Mouse (Mus musculus): ENCODE measurements around the gene Sult2b1.

Gene Sult2b1

DNA sequence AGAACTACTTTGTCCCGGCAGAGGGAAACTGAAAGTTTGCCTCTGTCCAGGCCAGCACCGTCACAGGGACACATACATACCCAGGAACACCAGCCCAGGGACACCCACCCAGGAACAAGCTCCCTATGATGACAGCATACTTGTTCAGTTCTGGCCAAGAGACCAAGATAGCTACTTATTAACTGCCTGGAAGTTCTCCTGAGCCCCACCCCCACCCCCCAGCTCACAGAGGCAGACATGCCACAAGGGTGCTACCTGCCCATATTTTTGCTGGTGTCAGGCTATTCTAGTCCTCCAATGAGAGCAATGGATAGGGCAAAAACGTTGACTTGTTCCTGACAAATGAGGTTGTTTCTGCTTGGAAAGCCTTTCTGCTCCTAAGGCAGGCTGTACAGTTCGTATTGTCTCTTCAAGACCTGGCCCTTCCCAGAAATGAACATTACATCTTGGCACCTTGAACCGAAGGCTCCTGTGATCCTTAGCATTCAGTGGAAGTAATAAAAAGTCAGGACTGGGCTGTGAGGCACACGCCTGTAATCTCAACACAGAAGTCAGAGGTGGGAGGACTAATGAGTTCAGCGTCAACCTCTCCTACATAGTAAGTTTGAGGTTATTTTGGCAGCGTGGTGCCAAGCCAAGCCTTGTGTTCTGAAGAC, 13.9 kb downstream of the Sult2b1 start:
- no peak for DNase-seq (ENCODE audit: low read depth, low spot score)

DNA sequence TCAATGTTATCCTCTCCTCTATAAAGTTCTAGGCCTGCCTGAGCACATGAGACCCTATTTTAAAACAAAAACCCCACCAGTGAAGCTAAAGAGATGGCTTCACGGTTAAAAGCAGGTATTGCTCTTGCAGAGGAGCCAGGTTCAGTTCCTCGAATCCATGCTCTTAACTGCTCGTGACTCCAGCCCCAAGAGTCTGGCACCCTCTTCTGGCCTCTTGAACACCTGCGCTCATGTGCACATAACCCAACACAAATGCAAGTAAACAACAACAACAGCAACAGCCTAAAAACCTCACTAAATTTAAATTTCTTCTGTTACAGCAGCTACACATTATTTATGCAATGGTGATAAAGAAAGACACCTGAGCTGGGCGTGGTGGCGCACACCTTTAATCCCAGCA, 17.0 kb downstream of the Sult2b1 start:
- no peak for DNase-seq (ENCODE audit: low read depth, low spot score)

DNA sequence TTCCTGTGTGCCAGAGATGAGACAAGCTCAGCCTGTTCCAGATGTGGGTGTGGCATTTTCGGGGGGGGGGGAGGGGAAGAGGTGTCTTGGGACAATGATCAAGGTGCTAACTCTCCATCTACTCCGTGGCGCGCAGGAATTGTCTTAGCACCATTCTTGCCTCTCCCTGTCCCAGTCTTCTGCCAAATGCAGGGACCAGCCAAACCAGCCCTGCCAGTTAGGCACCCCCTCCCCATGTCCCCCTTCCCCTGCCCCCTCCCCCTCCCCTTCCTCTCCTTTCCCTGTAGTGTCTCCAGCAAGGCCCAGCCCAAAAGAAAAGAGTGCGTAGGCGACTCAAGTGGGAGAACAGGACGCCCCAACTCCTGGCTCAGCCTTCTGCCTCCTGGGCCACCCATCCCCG, 17.7 kb downstream of the Sult2b1 start:
- DNase-seq (ENCODE audit: low read depth, low spot score): no peak

DNA sequence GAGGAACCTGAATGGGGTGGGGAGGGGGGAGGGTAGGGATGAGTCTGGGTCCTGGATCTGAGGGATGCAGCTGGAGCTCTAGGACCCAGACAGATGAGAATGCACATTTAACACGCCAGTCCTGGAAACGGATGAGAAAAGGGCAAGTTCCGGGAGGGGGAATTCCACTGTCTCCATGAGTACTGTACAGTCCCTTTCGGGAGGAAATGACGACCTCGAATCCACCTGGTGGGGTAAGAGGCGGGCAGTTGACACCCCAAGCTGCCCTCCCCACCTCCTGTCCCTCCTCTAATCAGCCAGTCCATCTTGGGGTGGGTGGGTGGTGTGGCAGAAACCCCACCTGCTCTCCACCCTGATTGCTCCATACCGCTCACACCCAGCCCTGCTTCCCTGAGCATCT, 18.5 kb downstream of the Sult2b1 start:
- DNase-seq (ENCODE audit: low read depth, low spot score): no peak

DNA sequence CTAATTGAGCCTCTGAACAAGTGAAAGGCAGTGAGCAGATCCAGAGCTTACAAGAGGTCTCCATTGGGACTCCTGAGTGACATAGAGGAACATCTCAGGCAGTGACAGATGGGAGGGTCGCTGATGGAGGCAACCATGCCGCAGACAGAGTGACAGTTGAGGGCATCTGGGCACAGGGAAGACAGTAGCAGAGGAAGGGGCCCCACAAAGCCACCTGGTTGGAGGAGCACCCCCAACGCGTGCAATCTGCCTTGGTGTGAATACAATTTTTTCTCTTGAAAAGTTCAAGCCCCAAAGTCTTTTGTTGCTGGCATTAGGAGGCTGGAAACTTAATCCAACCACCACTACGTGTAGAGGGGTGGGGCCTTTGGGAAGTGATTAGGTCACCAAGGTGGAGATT, 24.3 kb downstream of the Sult2b1 start:
- no peak for DNase-seq (ENCODE audit: low read depth, low spot score)

DNA sequence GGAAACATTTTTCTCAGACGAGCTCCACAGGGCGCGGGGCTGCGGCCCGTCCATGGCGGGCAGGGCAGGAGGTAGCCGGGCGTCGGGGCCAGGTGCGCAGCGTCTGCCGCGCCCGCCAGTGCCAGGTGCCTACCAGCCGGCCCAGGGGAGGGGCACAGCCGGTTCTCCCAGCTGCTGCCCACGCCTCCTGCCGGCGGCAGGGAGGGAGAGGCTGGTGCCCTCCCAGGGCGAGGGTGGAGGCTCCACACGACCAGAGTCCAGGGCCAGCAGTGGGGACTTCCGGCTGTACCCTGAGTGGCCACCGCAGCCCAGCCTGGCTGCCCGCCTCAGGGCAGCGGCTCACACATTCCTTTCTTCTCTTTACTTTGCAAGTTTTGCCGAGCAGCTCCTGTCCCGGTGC, 25.1 kb downstream of the Sult2b1 start:
- DNase-seq (ENCODE audit: low read depth, low spot score): no peak

DNA sequence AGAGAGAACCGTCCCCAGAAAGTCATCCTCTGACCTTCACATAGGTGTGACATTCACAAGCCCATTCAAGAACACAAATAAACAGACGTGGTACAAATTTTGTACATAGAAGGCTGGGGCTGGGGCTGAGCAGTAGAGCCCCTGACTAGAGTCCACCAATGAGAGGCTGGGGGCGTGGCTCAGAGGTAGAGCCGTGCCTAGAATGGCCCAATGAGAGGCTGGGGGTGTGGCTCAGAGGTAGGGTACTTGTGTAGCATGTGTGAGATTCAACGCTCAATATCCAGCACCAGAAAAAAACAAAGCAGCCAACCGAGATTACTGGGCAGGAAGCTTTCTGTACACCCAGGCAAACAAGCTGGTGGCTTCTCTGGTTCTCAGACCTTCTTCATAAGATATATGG, 28.8 kb downstream of the Sult2b1 start:
- DNase-seq (ENCODE audit: low read depth, low spot score): no peak

DNA sequence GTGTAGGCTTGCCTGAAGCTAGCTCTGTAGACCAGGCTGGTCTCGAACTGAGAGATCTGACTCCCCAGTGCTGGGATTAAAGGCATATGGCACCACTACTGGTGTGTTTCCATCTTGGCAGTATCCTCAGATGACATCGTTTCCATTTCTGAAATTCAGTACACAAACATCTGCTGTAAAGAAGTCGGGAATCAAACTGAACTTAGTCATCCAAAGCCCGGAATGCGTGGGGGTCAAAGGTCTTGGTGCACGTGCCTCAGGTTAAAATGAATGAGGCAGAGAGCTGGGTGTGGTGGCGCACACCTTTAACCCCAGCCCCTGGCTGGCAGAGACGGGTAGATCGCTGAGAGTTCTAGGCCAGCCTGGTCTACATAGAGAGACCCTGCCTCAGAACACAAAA, 34.3 kb downstream of the Sult2b1 start:
- DNase-seq (ENCODE audit: low read depth, low spot score): no peak

DNA sequence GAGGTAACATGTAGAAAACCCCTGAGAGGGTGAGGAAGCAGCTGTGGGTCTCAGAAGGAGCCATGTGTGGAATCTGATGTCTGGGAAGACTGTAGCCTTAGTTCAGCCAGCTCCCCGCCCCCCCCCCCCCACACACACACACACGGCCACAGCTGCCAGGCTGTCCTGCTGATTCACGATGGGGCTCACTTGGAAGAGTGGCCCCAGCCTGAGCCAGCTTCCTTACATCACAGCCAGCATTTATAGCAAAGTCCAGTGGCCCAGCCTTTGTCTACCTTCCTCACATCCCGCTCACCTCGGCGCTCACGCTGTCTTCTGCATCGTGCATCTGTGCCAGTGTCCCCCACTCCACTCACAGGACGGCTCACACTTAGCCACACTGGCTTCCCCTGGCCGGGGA, 35.1 kb downstream of the Sult2b1 start:
- DNase-seq (ENCODE audit: low read depth, low spot score): peak; percentile 51

DNA sequence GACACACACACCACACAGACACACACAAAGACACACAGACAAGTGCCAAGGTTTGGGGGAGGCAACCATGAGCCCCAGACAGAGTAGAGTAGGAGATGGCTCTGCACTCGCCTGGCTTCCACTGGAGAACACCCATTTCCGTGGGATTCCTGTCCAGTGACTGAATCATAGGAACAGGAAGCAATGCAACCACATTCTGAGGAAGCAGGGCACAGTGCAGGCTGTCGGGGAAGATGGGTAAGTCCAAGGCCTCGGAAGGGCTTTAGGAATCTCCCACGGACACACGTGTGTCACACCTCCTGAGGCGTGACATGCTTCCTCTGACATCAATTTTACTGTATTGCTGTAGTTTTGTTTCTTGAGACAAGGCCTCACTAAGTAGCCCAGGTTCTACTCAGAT, 36.4 kb downstream of the Sult2b1 start:
- DNase-seq (ENCODE audit: low read depth, low spot score): no peak

DNA sequence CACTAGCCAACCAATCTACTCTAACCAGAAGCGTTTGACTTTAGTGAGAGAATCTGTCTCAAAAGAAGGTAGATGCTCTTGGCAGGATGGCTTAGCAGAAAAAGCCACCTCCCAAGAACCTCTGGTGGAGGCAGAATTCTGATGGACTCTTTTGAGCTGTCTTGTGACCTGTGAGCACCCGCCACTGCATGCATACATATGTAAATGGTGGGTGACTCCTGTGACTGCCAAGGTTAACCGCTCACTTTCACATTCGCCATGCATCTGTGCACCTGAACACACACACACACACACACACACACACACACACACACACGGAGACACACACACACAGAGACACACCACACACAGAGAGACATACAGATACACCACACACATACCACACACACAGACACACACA, 37.0 kb downstream of the Sult2b1 start:
- no peak for DNase-seq (ENCODE audit: low read depth, low spot score)

DNA sequence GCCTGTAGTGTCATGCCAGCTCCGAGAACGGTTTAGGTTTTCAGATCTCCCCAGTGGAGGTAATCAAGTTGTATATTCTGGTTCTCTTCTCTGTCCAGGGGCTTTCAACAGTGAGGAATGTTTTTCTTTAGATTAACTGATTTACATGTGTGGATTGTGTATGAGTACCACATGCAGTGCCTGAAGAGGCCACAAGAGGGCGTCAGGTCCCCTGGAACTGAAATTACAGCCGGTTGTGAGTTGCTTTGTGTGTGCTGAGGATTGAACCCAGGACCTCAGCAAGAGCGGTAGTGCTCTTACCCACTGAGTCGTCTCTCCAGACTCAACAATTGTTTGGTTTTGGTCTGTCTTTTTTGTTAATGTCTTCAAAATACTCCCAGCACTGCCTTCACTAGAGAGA, 38.0 kb downstream of the Sult2b1 start:
- no peak for DNase-seq (ENCODE audit: low read depth, low spot score)

DNA sequence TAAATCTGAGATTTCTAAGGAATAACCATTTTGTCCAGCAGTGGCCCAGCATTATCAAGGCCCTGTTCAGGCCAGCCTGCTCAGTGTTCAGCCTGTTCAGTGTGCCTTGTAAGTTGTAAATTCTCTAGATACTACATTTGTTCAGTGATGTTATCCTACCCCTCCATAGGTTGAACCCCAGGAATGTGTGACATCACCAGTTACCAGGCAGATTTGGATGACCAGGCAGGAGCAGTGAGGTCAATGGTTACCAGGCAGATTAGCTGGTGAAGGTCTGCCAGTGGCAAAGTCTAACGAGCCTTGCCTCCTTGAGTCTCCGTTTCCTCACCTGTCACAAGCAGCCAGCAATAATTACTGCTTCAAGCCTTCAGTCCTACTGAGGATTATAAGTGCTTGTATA, 40.1 kb downstream of the Sult2b1 start:
- DNase-seq (ENCODE audit: low read depth, low spot score): peak; percentile 90

DNA sequence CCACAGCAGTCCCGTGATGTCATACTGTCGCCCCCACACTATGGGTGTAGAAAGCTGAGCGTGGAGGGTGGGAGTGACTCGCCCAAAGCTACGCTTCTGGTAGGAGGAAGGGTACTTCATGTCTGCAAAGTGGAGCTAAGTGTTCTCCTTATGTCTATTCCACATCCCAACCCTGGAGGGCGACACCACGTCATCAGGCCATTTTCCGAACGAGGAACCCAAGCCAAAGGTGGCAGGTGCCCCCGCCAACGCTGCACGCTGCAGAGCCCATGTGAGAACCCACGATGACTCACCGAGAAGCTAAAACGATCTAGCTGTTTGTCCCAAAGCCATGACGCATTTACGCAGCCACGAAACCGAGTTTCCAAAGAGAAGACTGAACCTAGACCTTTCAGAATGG, 42.1 kb downstream of the Sult2b1 start:
- peak; percentile 95 for DNase-seq (ENCODE audit: low read depth, low spot score)

DNA sequence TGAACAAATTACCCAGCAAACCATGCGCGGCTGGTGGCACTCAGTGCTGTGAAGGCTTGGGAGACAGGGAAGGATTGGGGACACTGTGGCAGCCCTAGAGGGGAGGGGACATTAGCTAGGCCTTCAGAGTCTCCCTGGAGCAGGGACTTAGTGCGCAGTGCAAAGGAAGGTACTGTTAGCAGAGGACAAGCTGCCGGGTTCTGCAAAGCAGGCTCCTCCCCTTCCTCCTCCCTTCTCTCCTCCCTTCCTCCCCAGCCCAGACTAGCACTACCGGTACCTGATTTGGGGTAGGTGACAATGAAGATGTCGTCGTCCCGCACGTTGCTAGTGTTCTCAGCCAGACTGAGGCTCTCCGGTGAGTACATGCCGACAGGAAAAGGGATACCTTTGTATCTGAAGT, 42.7 kb downstream of the Sult2b1 start:
- DNase-seq (ENCODE audit: low read depth, low spot score): peak; percentile 89

DNA sequence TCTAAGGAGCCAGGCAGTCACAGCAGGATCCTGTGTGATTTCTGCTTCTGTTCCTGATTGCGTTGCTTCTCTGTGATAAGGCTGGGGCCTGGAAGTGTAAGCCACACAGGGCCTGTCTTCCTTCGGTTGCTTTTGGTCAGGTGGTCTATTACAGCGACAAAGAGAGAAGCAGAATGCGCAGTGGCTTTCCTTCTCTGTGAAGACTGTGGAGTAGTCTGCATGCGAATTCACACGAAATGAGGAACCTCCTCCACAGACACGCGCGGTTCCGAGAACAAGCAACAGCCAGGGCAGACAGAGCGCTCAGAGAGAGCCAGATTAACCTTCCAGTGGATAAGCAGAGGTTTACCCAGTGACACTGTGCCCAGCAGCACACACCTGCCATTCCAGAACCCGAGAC, 43.2 kb downstream of the Sult2b1 start:
- DNase-seq (ENCODE audit: low read depth, low spot score): peak; percentile 59

DNA sequence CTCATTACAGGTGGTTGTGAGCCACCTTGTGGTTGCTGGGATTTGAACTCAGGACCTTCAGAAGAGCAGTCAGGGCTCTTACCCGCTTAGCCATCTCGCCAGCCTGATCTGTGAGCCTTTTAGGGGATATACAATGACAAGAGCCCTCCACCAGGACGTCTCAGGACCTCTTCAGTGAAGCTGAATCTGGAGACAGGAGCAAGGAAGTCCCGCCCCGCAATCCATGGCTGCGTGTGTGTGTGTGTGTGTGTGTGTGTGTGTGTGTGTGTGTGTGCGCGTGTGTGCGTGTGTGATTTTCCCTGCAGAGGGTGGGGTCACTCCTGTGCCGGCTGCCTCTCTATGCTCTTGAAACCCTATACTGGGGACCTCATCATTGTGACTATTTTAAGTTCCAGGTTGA, 44.6 kb downstream of the Sult2b1 start:
- DNase-seq (ENCODE audit: low read depth, low spot score): no peak

DNA sequence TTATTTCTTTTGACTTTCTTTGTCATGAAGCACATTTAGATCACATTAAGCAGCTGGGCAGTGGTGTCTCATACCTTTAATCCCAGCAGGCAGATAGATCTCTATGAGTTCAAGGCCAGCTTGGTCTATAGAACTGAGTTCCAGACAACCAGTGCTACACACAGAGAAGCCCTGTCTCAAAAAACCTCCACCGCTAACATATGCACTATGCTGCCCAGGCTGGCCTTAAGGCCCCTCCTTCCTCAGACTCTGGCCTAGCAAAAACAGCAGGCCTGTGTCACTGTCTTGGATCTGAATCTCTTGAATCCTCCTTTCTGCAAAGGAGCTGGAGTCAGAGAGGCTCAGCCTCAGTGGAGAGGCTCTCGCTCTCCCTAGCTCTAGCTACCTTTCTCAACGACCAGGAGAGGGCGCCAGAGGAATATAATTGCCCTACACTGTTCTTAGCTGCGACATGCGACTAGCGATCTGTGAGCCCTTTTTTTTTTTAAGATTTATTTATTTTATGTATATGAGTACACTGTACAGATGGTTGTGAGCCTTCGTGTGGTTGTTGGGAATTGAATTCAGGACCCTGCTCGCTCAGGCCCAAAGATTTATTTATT, 45.2 kb downstream of the Sult2b1 start:
- peak; percentile 94 for DNase-seq (ENCODE audit: low read depth, low spot score)

DNA sequence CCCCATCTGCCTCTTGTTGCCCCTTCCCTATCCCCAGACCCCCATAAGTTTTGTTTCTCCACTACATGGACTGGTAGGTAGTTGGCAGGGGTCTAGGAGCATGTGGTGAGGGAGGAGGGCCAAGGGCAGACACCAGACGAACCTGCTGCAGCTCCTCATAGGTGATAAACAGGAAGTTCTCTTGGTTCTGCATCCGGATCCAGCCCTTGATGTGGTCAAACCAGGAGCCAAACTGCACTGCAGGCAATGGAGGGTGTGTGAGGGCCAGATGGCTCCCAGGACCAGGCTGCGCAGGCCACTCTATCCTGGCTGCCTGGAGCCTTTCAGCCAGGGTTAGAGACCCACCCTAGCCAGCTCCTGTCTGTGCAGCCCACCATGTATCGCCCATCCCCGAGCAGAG, 51.0 kb downstream of the Sult2b1 start:
- DNase-seq (ENCODE audit: low read depth, low spot score): no peak

DNA sequence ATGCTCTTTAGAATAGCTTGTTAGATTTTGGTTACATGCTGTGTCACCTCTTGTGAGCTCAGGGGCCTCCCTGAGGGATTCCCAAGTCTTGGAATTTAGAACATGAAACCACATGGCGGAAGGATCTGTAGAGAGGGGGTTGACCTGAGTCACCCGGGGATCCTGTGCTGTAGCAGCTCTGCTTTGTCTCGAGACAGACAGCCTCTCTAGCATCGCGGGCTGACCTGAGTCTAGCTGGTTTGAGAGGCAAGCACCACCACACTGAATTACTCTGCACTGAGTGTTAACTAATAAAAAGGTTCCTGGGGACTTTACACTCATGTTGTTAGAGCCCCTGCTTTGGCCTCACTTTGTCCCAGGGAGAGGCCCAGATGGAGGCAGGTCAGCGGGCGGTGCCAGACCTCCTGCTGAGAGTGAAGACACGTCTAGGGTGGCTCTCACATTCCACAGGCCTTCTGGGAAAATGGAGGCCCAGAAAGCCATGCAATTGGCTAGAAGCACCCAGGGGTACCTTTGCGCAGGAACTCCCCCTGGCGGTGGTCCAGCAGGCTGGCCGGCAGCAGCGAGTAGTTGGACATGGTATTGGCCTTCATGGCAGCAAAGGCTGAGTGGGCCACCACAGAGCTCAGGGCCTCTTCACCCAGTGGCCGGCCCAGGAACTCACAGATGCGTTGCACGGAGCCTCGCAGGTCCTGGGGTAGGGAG, 53.6 kb downstream of the Sult2b1 start:
- no peak for DNase-seq (ENCODE audit: low read depth, low spot score)

DNA sequence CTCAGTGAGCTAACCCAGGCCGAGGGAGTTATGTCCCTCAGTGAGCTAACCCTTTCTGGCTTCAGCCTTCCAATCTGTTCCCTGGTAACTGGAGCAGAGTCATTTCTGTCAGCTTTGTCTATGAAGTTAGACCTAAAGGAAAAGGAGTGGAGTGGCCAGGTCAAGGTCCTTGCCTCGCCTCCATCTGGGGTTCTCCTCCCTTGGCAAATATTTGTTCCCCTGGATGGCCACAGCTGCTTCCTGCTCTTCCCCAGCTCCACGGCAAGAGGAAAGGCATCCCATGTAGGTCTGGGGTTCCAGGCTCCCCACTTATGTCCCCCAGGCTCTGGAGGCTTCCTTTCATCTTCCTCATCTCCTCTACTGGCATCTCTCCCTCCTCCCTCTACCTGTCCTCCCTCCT, 56.8 kb downstream of the Sult2b1 start:
- no peak for DNase-seq (ENCODE audit: low read depth, low spot score)

DNA sequence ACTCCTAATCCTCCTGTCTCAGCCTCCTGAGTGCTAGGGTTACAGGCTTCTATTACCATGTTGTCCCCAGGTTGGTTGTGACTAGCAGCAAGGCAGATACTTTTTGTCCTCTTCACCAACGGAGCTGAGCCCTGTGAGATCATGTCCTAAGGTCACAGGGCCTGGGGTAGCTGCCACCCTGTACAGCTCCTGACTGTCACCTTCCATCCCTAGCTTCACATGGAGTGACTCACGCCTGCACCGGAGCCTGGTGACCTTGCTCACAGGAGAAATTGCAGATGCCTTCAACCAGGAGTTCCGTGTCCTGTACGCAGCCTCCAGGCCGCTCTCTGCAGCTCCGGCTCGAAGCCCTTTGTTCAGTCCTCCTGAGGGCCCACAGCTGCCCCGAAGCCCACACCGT, 58.0 kb downstream of the Sult2b1 start:
- DNase-seq (ENCODE audit: low read depth, low spot score): no peak

DNA sequence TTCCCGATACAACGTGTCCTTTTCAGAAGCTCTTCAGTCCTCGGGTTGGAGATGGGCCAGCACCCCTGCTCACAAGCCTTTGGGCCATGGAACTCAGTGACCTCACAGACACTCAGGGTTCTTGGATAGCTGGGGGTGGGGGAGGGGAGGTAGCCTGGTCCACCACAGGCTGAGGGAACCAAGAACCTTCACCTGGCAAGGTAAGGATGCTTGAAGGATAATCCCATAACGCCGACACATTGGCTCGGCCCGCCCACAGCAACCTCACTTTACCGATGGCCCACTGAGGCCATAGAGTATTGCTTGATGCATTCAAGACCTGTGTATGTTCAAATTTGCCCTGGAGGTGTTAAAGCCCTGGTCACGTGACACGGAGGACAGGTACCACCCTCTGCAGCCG, 58.8 kb downstream of the Sult2b1 start, which contains the start of gene Spaca4:
TSS of gene Spaca4 (minus strand) at position 101 of the 400 bp plus-strand sequence.
- DNase-seq (ENCODE audit: low read depth, low spot score): no peak
